Mouse (Mus musculus): ENCODE measurements at regions not wholly inside any gene's neighbourhood (a gene's known extent, or its start where the extent isn't known, plus 50 kb on each side); places are given as distances from the start of the nearest gene placed in this dataset.
"Not testable (repeated sequence)": the region's sequence is repeated elsewhere in the genome, so short reads cannot be mapped to it uniquely, and the experiment has no call there.

DNA sequence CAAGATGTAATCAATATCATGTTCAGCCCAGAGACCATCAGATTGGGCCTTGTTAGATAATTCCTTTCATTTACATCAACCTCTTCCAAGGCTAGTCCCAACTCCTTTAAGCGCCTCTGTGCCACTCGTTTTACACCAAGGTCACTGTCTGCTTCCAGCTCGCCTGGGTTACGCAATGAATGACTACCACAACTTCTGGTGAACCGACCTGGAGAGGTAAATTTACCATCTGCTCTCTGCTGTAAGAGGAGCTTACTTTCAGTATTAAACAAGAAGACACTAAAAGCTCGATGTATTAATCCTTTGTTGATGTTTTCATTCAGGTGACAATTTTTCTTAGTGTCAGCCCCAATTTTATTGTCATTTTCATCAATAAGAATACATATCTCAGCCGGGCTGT is 51.7 kb upstream of the Fam174b start:
- H3K4me1 ChIP-seq (ENCODE audit: insufficient read depth, low read length), result no peaks in the 10 kb centered on the region
- TF ChIP-seq CTCF (IDR thresholded peaks at IDR 0.05; ENCODE audit: low read depth), result no peak
- no peaks in the 10 kb centered on the region for H3K27me3 ChIP-seq (ENCODE audit: insufficient read depth, low read length)
- DNase-seq (ENCODE audit: low spot score), result no peak
- no peak overlapping the region for H3K27ac ChIP-seq
- ATAC-seq, result no peak
- no peaks in the 10 kb centered on the region for H3K9me3 ChIP-seq (ENCODE audit: low read length)
- no peak overlapping the region for H3K9ac ChIP-seq (replicated peaks; ENCODE audit: low read length)
- H3K4me2 ChIP-seq (ENCODE audit: low read depth, low read length), result no peak overlapping the region
- H3K4me3 ChIP-seq (ENCODE audit: low read length), result no peak overlapping the region
- 87% methylated on average over 7 of the region's 7 CpGs for WGBS
- H3K36me3 ChIP-seq (ENCODE audit: insufficient read depth, low read length), result no peaks in the 10 kb centered on the region

DNA sequence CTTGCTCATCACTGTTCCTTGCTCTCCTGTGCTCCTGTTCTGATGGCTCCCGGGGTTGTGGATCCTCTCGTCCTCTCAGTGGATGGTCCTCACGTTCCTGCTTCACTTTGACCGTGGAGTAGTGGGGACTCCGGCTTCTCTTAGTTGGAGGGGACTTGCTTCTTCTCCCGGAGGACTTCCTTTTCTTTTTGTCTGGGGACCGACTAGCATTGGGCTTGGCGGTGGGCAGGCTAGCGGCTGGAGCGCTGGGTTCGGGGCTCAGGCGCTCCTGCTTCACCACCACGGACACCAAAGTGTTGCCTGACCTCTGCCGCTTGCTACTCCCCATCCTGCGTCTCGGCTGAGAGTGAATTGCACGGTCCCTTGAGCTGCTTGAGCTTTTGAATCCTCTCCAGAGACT is 53.9 kb upstream of the Fam174b start:
- H3K9me3 ChIP-seq (ENCODE audit: low read length); H3K9ac ChIP-seq (replicated peaks; ENCODE audit: low read length); H3K4me2 ChIP-seq (ENCODE audit: low read depth, low read length); H3K27ac ChIP-seq; ATAC-seq; DNase-seq (ENCODE audit: low spot score); H3K4me3 ChIP-seq (ENCODE audit: low read length); H3K36me3 ChIP-seq (ENCODE audit: insufficient read depth, low read length); H3K4me1 ChIP-seq (ENCODE audit: insufficient read depth, low read length); H3K27me3 ChIP-seq (ENCODE audit: insufficient read depth, low read length): not testable (repeated sequence)
- 92% methylated on average over 16 of the region's 17 CpGs for WGBS

DNA sequence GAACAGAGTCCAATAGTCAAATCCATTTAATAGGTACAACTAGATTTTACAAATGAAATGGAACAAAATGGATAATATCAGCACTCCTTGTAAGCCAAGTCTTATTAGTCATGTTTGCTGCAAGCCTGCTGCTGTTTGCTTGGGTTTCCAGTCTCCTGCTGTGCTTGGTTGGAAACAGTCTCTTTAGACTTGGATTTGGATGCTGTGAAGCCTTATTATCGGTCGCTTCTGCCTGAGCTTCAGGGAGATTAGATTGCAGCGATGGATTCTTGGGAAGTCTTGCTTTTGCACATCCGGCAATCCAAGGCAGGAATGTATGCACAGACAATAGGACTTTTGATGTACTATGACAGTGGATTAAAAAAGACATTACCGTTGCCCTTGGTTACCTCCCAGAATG is 57.3 kb upstream of the Fam174b start:
- H3K27ac ChIP-seq, result no peak overlapping the region
- DNase-seq (ENCODE audit: low spot score), result peak; percentile 39
- no peaks in the 10 kb centered on the region for H3K27me3 ChIP-seq (ENCODE audit: insufficient read depth, low read length)
- no peaks in the 10 kb centered on the region for H3K9me3 ChIP-seq (ENCODE audit: low read length)
- H3K9ac ChIP-seq (replicated peaks; ENCODE audit: low read length), result no peak overlapping the region
- peaks cover 7% of the 10 kb centered on the region; the same call in 1 of the 2 replicates for H3K4me1 ChIP-seq (ENCODE audit: insufficient read depth, low read length)
- no peak overlapping the region for H3K4me2 ChIP-seq (ENCODE audit: low read depth, low read length)
- H3K36me3 ChIP-seq (ENCODE audit: insufficient read depth, low read length), result no peaks in the 10 kb centered on the region
- 13% methylated on average over 5 of the region's 5 CpGs for WGBS
- no peak for TF ChIP-seq CTCF (IDR thresholded peaks at IDR 0.05; ENCODE audit: low read depth)
- H3K4me3 ChIP-seq (ENCODE audit: low read length), result no peak overlapping the region
- ATAC-seq, result no peak

DNA sequence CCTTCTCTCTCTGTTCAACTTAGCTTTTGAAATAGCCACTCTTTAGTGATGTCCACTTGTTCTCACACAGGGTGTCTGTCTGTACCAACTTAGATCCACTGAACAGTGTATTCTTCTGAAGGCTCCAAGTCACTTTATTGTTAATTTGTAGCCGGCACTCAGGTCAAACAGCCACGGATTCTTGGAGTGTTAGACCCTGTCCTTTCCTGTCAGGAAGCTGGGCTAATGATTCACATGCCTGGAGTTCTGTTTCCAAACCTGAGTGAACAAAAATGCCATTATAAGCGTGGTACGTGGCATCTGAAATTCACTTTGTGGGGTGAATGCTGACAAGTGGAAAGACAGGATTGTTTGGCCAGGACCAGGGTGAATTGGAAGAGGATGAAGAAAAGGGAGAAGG is 69.5 kb upstream of the Fam174b start:
- Histone ChIP-seq H3K27ac (no peak overlapping the region), H3K27me3 (ENCODE audit: insufficient read depth, low read length) (no peaks in the 10 kb centered on the region), H3K9ac (replicated peaks; ENCODE audit: low read length) (no peak overlapping the region), H3K36me3 (ENCODE audit: insufficient read depth, low read length) (no peaks in the 10 kb centered on the region), H3K4me2 (ENCODE audit: low read depth, low read length) (no peak overlapping the region), H3K4me1 (ENCODE audit: insufficient read depth, low read length) (no peaks in the 10 kb centered on the region), H3K9me3 (ENCODE audit: low read length) (no peaks in the 10 kb centered on the region), H3K4me3 (ENCODE audit: low read length) (no peak overlapping the region)
- ATAC-seq (no peak), DNase-seq (ENCODE audit: low spot score) (no peak)
- 66% methylated on average over 4 of the region's 4 CpGs for WGBS
- TF ChIP-seq CTCF (IDR thresholded peaks at IDR 0.05; ENCODE audit: low read depth), result no peak

DNA sequence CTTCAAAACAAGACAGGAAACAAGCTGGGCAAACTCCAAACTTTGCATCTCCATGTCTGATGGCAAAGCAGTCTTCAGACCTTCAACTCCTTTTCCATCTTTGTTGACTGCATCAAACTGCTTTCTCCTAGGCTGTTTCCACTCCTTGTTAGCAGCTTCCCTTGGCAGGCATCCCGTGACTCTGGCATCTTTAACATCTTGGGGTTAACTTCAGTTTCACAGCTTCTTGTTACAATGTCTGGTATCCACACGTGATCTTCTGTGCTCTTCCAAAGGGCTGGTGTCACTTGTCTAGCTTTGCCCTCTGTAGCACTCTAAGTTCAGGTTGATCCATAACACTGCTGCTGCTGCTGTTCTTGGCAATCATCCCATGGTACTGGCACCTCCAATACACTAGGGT is 71.3 kb upstream of the Fam174b start:
- TF ChIP-seq CTCF (IDR thresholded peaks at IDR 0.05; ENCODE audit: low read depth), result no peak
- no peaks in the 10 kb centered on the region for H3K9me3 ChIP-seq (ENCODE audit: low read length)
- H3K27ac ChIP-seq, result no peak overlapping the region
- H3K9ac ChIP-seq (replicated peaks; ENCODE audit: low read length), result no peak overlapping the region
- no peaks in the 10 kb centered on the region for H3K27me3 ChIP-seq (ENCODE audit: insufficient read depth, low read length)
- H3K4me3 ChIP-seq (ENCODE audit: low read length), result no peak overlapping the region
- no peak for DNase-seq (ENCODE audit: low spot score)
- H3K4me2 ChIP-seq (ENCODE audit: low read depth, low read length), result no peak overlapping the region
- ATAC-seq, result no peak
- WGBS, result 61% methylated on average over 2 of the region's 2 CpGs
- no peaks in the 10 kb centered on the region for H3K36me3 ChIP-seq (ENCODE audit: insufficient read depth, low read length)
- H3K4me1 ChIP-seq (ENCODE audit: insufficient read depth, low read length), result no peaks in the 10 kb centered on the region

DNA sequence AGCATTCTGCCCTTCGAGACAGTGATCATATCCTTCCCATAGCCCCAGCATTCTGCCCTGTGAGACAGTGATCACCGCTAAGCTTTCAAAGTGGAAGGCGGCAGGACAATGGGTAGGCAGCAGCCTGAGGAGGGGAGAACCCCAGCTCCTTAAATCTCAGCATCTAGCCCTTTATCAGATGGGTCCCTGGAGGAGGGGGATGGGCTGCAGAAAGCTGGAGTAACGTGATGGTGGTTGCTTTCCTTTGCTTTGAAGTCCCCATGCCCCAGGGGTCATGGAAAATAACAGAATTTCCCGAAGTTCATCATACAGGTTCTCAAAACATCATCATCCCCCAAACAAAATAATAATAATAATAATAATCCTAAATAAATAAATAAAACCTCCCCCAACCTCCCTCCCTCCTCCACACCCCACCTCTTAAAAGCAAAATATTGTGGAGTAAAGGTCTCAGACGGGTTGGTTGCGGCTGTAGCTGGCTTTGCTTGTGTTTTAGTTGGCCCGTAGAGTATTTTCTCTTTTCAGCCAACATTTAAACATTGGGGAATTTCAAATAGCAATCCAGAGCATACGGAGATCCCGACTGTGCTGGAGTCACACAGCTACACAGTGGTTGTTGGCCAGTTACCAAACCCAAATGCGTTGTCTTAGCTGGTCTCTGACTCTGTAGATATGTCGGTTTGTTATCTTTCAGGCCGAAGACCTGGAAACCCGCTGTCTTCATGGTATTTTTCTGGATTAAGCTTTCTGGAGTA is 73.0 kb upstream of the Fam174b start:
- Histone ChIP-seq H3K27me3 (ENCODE audit: insufficient read depth, low read length) (no peaks in the 10 kb centered on the region), H3K4me3 (ENCODE audit: low read length) (no peak overlapping the region), H3K27ac (no peak overlapping the region), H3K4me2 (ENCODE audit: low read depth, low read length) (no peak overlapping the region), H3K9ac (replicated peaks; ENCODE audit: low read length) (no peak overlapping the region), H3K9me3 (ENCODE audit: low read length) (no peaks in the 10 kb centered on the region), H3K4me1 (ENCODE audit: insufficient read depth, low read length) (no peaks in the 10 kb centered on the region), H3K36me3 (ENCODE audit: insufficient read depth, low read length) (no peaks in the 10 kb centered on the region)
- WGBS, result 68% methylated on average over 14 of the region's 14 CpGs
- no peak for DNase-seq (ENCODE audit: low spot score)
- no peak for ATAC-seq
- no peak for TF ChIP-seq CTCF (IDR thresholded peaks at IDR 0.05; ENCODE audit: low read depth)

DNA sequence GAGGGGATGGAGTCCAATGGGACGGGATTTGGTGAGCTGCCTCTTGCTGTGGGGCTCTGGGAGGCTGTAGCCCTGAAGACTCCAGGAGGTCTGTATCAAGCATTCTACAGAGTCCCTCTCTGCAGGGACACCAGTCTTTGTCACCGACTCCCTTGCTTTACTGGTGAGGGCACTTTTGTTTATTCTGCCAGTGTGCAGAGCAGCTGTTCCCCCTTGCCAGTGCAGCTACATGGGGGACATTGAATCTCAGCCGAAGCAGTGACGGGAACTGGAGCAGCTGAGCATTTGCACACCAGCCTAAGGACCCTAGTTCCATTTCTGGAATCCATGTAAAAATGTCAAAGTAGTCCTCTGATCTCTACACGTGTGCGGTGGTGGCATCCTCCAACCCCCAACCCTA is 75.1 kb upstream of the Fam174b start:
- DNase-seq (ENCODE audit: low spot score) (no peak), ATAC-seq (no peak)
- no peak overlapping the region for H3K27ac ChIP-seq
- no peak overlapping the region for H3K4me3 ChIP-seq (ENCODE audit: low read length)
- H3K4me1 ChIP-seq (ENCODE audit: insufficient read depth, low read length), result no peaks in the 10 kb centered on the region
- no peaks in the 10 kb centered on the region for H3K36me3 ChIP-seq (ENCODE audit: insufficient read depth, low read length)
- no peak for TF ChIP-seq CTCF (IDR thresholded peaks at IDR 0.05; ENCODE audit: low read depth)
- H3K9ac ChIP-seq (replicated peaks; ENCODE audit: low read length), result no peak overlapping the region
- H3K27me3 ChIP-seq (ENCODE audit: insufficient read depth, low read length), result no peaks in the 10 kb centered on the region
- H3K4me2 ChIP-seq (ENCODE audit: low read depth, low read length), result no peak overlapping the region
- 54% methylated on average over 6 of the region's 6 CpGs for WGBS
- H3K9me3 ChIP-seq (ENCODE audit: low read length), result no peaks in the 10 kb centered on the region

All from hindbrain, postnatal 0 days (tissue).